Mouse (Mus musculus) liver, embryonic 14.5 days (tissue): ENCODE measurements around the gene Hrg. TPM values are rescaled to one million over a fixed set of nuclear protein-coding genes. Genes with fewer than 3 reads are reported as not detected.
"Not testable (repeated sequence)": the region's sequence is repeated elsewhere in the genome, so short reads cannot be mapped to it uniquely, and the experiment has no call there.

Source experiments
- ATAC-seq: fragments of 200-750 bp; cut with Nextera tagmentation; 2 replicates; pipeline ENCODE4 v1.8.0; 2017; ENCODE audit warnings: moderate number of reproducible peaks, mild to moderate bottlenecking, moderate library complexity; ENCODE audit not compliant: insufficient read depth
- DNase-seq, 3 experiments: peaks; one replicate each; pipeline ENCODE4 v3.0.0-alpha.2; 2012 to 2013; ENCODE audit warnings: low read depth in 3 of 3, low spot score in 3 of 3
- H3K27ac ChIP-seq: fragments of 300-500 bp; sonication (generic); 2 replicates; pipeline ENCODE4 v1.5.1; 2014; ENCODE audit warnings: moderate library complexity, mild to moderate bottlenecking, control low read depth, inconsistent platforms
- H3K27me3 ChIP-seq: fragments of 300-500 bp; sonication (generic); 2 replicates; pipeline ENCODE4 v1.6.1; 2014; ENCODE audit warnings: mild to moderate bottlenecking, low read length, moderate library complexity; ENCODE audit not compliant: control insufficient read depth, insufficient read depth
- H3K36me3 ChIP-seq: fragments of 300-500 bp; sonication (generic); replicated peaks from 2 replicates; pipeline ENCODE4 v1.6.1; 2014; ENCODE audit warnings: low read depth; ENCODE audit not compliant: control insufficient read depth, insufficient read depth
- H3K4me1 ChIP-seq, 2 experiments: fragments of 200-500 bp in 1 of 2; fragments of 300-500 bp in 1 of 2; sonication (generic) in 1 of 2; replicated peaks; 2 replicates each; pipeline ENCODE4 v1.6.1; 2012 to 2014; ENCODE audit warnings: antibody characterized with exemption in 1 of 2, inconsistent platforms in 1 of 2, low read length in 1 of 2; ENCODE audit not compliant: control insufficient read depth in 2 of 2, insufficient read depth in 2 of 2
- H3K4me2 ChIP-seq: fragments of 300-500 bp; sonication (generic); 2 replicates; pipeline ENCODE4 v1.6.1; 2014; ENCODE audit warnings: low read depth, mild to moderate bottlenecking, control low read depth, moderate library complexity
- H3K4me3 ChIP-seq, 2 experiments: fragments of 200-500 bp in 1 of 2; fragments of 300-500 bp in 1 of 2; sonication (generic) in 1 of 2; 2 replicates each; pipeline ENCODE4 v1.5.1; 2012 to 2014; ENCODE audit warnings: low read depth in 2 of 2, low read length in 2 of 2, mild to moderate bottlenecking in 2 of 2, control low read depth in 1 of 2, inconsistent platforms in 1 of 2, moderate library complexity in 1 of 2; ENCODE audit not compliant: insufficient read depth in 1 of 2
- H3K9ac ChIP-seq: fragments of 300-500 bp; sonication (generic); replicated peaks from 2 replicates; pipeline ENCODE4 v1.6.1; 2014; ENCODE audit warnings: mild to moderate bottlenecking, control low read depth, moderate library complexity
- H3K9me3 ChIP-seq: fragments of 300-500 bp; sonication (generic); 2 replicates; pipeline ENCODE4 v1.6.1; 2016; ENCODE audit warnings: low read length, mixed read lengths; ENCODE audit not compliant: control insufficient read depth
- CTCF ChIP-seq: IDR thresholded peaks from 2 replicates; pipeline ENCODE4 v1.5.1; 2016; ENCODE audit warnings: antibody characterized with exemption, low read depth, control low read depth
- EP300 ChIP-seq: IDR thresholded peaks from 2 replicates; pipeline ENCODE4 v1.6.1; 2016; ENCODE audit warnings: antibody characterized with exemption, low read depth
- WGBS: fragments of 180-500 bp; shearing (Covaris S2); extraction: QIAGEN DNeasy Blood & Tissue Kit; methylation state at CpG from one replicate; pipeline ENCODE4 v1.1.7; 2014; ENCODE audit not compliant: insufficient replicate concordance; 5-methylcytosine and 5-hydroxymethylcytosine counted together
- polyA plus RNA-seq, 2 experiments: library from polyadenylated mRNA; depleted of rRNA in 1 of 2; stranded (reverse) in 1 of 2; unstranded in 1 of 2; fragments of >200 nt; fragmentation: Nextera tagmentation in 1 of 2; extraction: Ambion mirVana in 1 of 2; gene quantifications; 2 replicates each; pipeline versions ENCODE4 v1.2.1 to v1.2.3; 2012 to 2014

Hrg gene
- polyA plus RNA-seq, 2 experiments, result 0.28 to 0.71 TPM

DNA sequence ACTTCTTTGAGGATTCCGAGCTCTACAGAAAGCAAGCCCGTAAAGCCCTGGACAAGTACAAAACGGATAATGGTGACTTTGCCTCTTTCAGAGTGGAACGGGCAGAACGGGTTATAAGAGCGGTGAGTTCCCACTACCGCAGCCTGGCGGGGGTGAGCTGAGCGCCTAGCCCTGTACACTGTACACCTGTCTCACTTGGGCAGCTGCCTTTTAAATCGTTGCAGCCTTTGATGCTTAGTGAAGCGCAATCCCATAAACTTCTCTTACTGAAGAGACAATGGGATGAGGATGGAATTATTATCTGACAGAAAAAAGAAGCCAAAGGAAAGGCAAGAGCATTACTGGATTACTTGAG is 5.2 kb downstream of the Hrg start:
- Histone ChIP-seq H3K4me3 (no peak overlapping the region), H3K36me3 (no peaks in the 10 kb centered on the region), H3K4me1 (no peaks in the 10 kb centered on the region), H3K27me3 (no peaks in the 10 kb centered on the region), H3K27ac (no peak overlapping the region), H3K4me2 (no peak overlapping the region), H3K9me3 (no peaks in the 10 kb centered on the region), H3K9ac (no peak overlapping the region)
- no peak for TF ChIP-seq CTCF
- no peak for TF ChIP-seq EP300
- ATAC-seq (no peak), DNase-seq (no peak)
- WGBS, result 72% methylated on average over 11 of the region's 11 CpGs

DNA sequence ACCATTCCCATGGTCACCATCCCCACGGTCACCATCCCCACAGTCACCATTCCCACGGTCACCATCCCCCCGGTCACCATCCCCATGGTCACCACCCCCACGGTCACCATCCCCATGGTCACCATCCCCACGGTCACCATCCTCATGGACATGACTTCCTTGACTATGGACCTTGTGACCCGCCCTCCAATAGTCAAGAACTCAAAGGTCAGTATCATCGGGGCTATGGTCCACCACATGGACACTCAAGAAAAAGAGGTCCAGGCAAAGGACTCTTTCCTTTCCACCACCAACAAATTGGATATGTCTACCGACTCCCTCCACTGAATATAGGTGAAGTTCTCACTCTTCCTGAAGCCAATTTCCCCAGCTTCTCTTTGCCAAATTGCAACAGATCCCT is 10.2 kb downstream of the Hrg start:
- ATAC-seq, result no peak
- TF ChIP-seq EP300 (no peak), CTCF (no peak)

DNA sequence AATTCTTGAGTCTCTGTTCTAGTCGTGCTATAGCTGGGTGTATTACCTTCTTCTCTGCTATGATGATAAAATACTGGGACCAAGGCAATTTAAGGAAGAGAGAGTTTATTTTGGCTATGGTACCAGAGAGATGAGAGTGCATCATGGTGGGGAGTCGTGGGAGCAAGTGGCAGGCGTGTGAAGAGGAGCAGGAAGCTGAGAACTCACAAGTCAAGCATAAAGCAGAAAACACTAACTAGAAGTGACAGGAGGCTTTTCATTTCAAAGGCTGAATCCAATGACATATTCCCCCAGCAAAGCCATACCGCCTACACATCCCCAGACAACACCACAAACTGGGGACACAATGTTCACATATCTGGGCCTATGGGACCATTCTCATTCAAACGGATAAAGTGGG is 11.4 kb downstream of the Hrg start:
- Histone ChIP-seq H3K27me3 (no peaks in the 10 kb centered on the region), H3K9ac (no peak overlapping the region), H3K4me3 (no peak overlapping the region), H3K4me1 (no peaks in the 10 kb centered on the region), H3K27ac (no peak overlapping the region), H3K9me3 (no peaks in the 10 kb centered on the region), H3K36me3 (no peaks in the 10 kb centered on the region), H3K4me2 (no peak overlapping the region)
- WGBS, result 50% methylated on average over 5 of the region's 5 CpGs
- no peak for TF ChIP-seq CTCF
- TF ChIP-seq EP300, result no peak
- ATAC-seq (no peak), DNase-seq (no peak)

More for the DNA sequence above, 10.2 kb downstream of the Hrg start:
- H3K27ac ChIP-seq, result no peak overlapping the region
- no peaks in the 10 kb centered on the region for H3K4me1 ChIP-seq
- 75% methylated on average over 8 of the region's 8 CpGs for WGBS
- no peak for DNase-seq
- H3K9me3 ChIP-seq, result no peaks in the 10 kb centered on the region
- H3K4me3 ChIP-seq, result no peak overlapping the region
- no peak overlapping the region for H3K9ac ChIP-seq
- no peaks in the 10 kb centered on the region for H3K27me3 ChIP-seq
- no peak overlapping the region for H3K4me2 ChIP-seq
- H3K36me3 ChIP-seq, result no peaks in the 10 kb centered on the region

DNA sequence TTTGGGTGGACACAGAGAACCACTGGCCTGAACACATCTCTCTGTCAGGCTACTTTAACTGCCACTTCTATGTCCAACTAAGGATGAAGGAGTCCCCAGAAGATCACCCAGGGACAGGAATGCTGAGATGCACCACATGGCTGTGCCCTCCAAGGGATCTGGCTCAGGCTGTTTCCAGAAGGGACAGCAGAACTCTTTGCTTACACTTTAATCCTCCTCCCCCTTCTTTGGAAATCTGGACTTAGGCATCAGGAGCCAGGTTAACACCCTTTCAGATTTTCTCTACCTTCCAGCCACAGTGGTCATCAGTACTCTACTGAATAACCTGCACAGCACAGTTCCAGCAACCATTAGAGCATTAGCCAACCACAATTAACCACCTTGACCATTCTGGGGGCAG is 12.4 kb downstream of the Hrg start:
- Histone ChIP-seq H3K9ac (no peak overlapping the region), H3K9me3 (no peaks in the 10 kb centered on the region), H3K4me2 (no peak overlapping the region), H3K4me3 (no peak overlapping the region), H3K27me3 (no peaks in the 10 kb centered on the region), H3K4me1 (no peaks in the 10 kb centered on the region), H3K36me3 (no peaks in the 10 kb centered on the region), H3K27ac (no peak overlapping the region)
- ATAC-seq, result no peak
- DNase-seq, result no peak
- TF ChIP-seq CTCF, result no peak
- no peak for TF ChIP-seq EP300

DNA sequence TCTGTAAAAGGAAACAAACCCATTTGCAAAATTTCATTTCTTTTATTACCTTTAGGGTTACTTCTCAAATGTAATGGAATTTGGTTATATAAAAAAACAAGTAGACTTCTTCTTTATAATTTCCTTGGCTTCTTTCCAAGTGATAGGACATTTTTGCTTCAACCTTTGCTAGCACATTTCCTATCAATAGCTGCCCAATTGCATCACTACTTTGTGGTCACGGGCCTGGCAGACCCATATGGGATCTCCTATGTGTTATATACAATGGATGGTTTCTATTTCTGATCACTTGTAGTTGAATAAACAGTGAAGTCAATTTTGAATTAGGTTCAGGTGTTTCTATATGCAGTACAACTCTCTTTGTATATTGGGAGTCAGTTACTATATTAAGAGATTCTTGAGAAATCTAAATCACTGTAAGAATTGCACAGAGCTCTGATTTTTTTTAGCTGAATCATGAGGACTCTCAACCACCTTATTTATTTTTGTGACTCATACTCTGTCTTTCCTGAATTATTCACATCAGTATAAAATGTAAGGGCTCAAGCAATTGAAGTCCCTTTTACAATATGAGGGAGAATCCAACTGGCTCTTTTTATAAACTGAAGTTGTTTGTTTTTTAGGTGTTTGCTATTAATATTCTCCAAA is 16.6 kb downstream of the Hrg start:
- no peak overlapping the region for H3K9ac ChIP-seq
- H3K9me3 ChIP-seq, result no peaks in the 10 kb centered on the region
- TF ChIP-seq CTCF (no peak), EP300 (no peak)
- no peaks in the 10 kb centered on the region for H3K27me3 ChIP-seq
- no peak overlapping the region for H3K4me2 ChIP-seq
- no peak overlapping the region for H3K27ac ChIP-seq
- DNase-seq (no peak), ATAC-seq (no peak)
- no peak overlapping the region for H3K4me3 ChIP-seq
- H3K4me1 ChIP-seq, result no peaks in the 10 kb centered on the region
- H3K36me3 ChIP-seq, result no peaks in the 10 kb centered on the region
- WGBS, result 42% methylated on average over 1 of the region's 1 CpGs

DNA sequence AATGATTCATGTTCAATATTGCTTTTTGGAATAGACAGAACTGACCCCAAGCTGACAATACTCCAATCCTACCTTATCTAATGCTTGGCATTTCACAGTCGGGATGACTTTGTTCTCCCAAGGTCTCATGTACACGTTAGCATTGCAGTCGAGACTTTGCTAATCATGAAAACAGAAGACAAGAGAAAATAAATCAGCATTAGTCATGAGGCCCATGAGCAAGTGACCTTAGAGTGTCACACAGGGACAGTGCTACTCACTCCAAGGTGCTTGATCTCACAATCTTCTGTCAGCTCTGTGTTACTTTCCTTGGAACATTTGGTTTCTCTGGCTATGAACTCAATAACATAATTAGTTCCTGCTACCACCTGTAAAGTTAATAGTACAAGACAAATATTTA is 46.1 kb downstream of the Hrg start:
- not testable (repeated sequence) for H3K27me3 ChIP-seq, H3K4me1 ChIP-seq, H3K9ac ChIP-seq, H3K4me3 ChIP-seq, H3K9me3 ChIP-seq, H3K36me3 ChIP-seq, DNase-seq, H3K4me2 ChIP-seq, H3K27ac ChIP-seq, ATAC-seq
- WGBS, result 62% methylated on average over 3 of the region's 3 CpGs

Other genes with a start within 250 kb of the Hrg start
- 0.17 TPM in 1 of 2 replicates, not detected in the other for gene Crygs, start 139.5 kb upstream of the Hrg start, polyA plus RNA-seq (2012; rRNA removed)
- gene Crygs, start 139.5 kb upstream of the Hrg start, polyA plus RNA-seq (2014; fragmentation: Nextera tagmentation; extraction: Ambion mirVana), result 0.16 TPM in 1 of 2 replicates, not detected in the other
- 20.3 and 25.6 TPM in 2 replicates for gene Tbccd1, start 93.4 kb upstream of the Hrg start, polyA plus RNA-seq (2012; rRNA removed)
- gene Tbccd1, start 93.4 kb upstream of the Hrg start, polyA plus RNA-seq (2014; fragmentation: Nextera tagmentation; extraction: Ambion mirVana), result 23.5 and 24.8 TPM in 2 replicates
- gene Dnajb11, start 93.2 kb upstream of the Hrg start, polyA plus RNA-seq (2012; rRNA removed), result 15.1 and 25.9 TPM in 2 replicates
- 54.3 and 54.9 TPM in 2 replicates for gene Dnajb11, start 93.2 kb upstream of the Hrg start, polyA plus RNA-seq (2014; fragmentation: Nextera tagmentation; extraction: Ambion mirVana)
- 1,135 and 1,143 TPM in 2 replicates for gene Ahsg, start 59.8 kb upstream of the Hrg start, polyA plus RNA-seq (2012; rRNA removed)
- gene Ahsg, start 59.8 kb upstream of the Hrg start, polyA plus RNA-seq (2014; fragmentation: Nextera tagmentation; extraction: Ambion mirVana), result 1,052 and 1,153 TPM in 2 replicates
- gene Fetub, start 32.7 kb upstream of the Hrg start, polyA plus RNA-seq (2012; rRNA removed), result 1.5 and 1.6 TPM in 2 replicates
- 2.2 and 2.3 TPM in 2 replicates for gene Fetub, start 32.7 kb upstream of the Hrg start, polyA plus RNA-seq (2014; fragmentation: Nextera tagmentation; extraction: Ambion mirVana)
- 7.9 and 13.3 TPM in 2 replicates for gene Kng2, start 78.4 kb downstream of the Hrg start, polyA plus RNA-seq (2012; rRNA removed)
- 27.6 and 27.7 TPM in 2 replicates for gene Kng2, start 78.4 kb downstream of the Hrg start, polyA plus RNA-seq (2014; fragmentation: Nextera tagmentation; extraction: Ambion mirVana)
- gene Kng1, start 106.8 kb downstream of the Hrg start, polyA plus RNA-seq (2012; rRNA removed), result 162 and 225 TPM in 2 replicates
- 513 and 583 TPM in 2 replicates for gene Kng1, start 106.8 kb downstream of the Hrg start, polyA plus RNA-seq (2014; fragmentation: Nextera tagmentation; extraction: Ambion mirVana)
- 111 and 159 TPM in 2 replicates for gene Eif4a2, start 156.4 kb downstream of the Hrg start, polyA plus RNA-seq (2012; rRNA removed)
- 55.9 and 66.5 TPM in 2 replicates for gene Eif4a2, start 156.4 kb downstream of the Hrg start, polyA plus RNA-seq (2014; fragmentation: Nextera tagmentation; extraction: Ambion mirVana)
- 6.5 and 17.1 TPM in 2 replicates for gene Rfc4, start 176.7 kb downstream of the Hrg start, polyA plus RNA-seq (2012; rRNA removed)
- 177 and 178 TPM in 2 replicates for gene Rfc4, start 176.7 kb downstream of the Hrg start, polyA plus RNA-seq (2014; fragmentation: Nextera tagmentation; extraction: Ambion mirVana)
- gene Adipoq, start 195.5 kb downstream of the Hrg start, polyA plus RNA-seq (2012; rRNA removed), result not detected in 2 replicates
- gene Adipoq, start 195.5 kb downstream of the Hrg start, polyA plus RNA-seq (2014; fragmentation: Nextera tagmentation; extraction: Ambion mirVana), result not detected in 2 replicates